Mouse (Mus musculus): Measurements from ENCODE around the gene Rilpl1. TPM values are rescaled to one million over a fixed set of nuclear protein-coding genes. Genes with fewer than 3 reads are reported as not detected.
"Not testable (repeated sequence)": the region's sequence is repeated elsewhere in the genome, so short reads cannot be mapped to it uniquely, and the experiment has no call there.

Gene Rilpl1
- 10 to 100 TPM; 60.9 to 75.3 TPM for total RNA-seq (2021)
- long read RNA-seq, experiment 1, transcript Rilpl1-201 (7 exons, 2,249 nt), result major isoform, 26 of 97 reads
- long read RNA-seq, experiment 1, partial matches to known transcripts, result 4 of 97 reads
- long read RNA-seq, experiment 1, other reads (novel, unspliced or antisense), result 67 of 97 reads
- long read RNA-seq, experiment 2, transcript Rilpl1-201 (7 exons, 2,249 nt), result major isoform, 25 of 127 reads
- long read RNA-seq, experiment 2, partial matches to known transcripts, result 2 of 127 reads
- long read RNA-seq, experiment 2, other reads (novel, unspliced or antisense), result 100 of 127 reads

- DNase-seq (ENCODE audit: low spot score in 2 of 2), result peak; percentile 76 to 86
Observed at GRCm38 (mm10) chr5:124530655-124531582, at the start of gene Rilpl1. TSS of gene Rilpl1 (minus strand) at chr5:124531391.

- DNase-seq (ENCODE audit: low spot score in 2 of 2), result peak; percentile 90 to 95
Observed at GRCm38 (mm10) chr5:124578633-124579317, 47.6 kb upstream of the Rilpl1 start, which contains the start of the genes Eif2b1 and Gtf2h3. TSS of gene Eif2b1 (minus strand) at chr5:124579131. TSS of gene Gtf2h3 (plus strand) at chr5:124579140.

GRCm38 (mm10) chr5:124575467-124575866, 44.3 kb upstream of the Rilpl1 start:
- DNase-seq (ENCODE audit: low spot score in 2 of 2), result no peak

GRCm38 (mm10) chr5:124571068-124571467, 39.9 kb upstream of the Rilpl1 start:
- DNase-seq (ENCODE audit: low spot score in 2 of 2), result no peak

GRCm38 (mm10) chr5:124555145-124555544, 24.0 kb upstream of the Rilpl1 start:
- DNase-seq (ENCODE audit: low spot score in 2 of 2), result no peak

GRCm38 (mm10) chr5:124553607-124554006, 22.4 kb upstream of the Rilpl1 start:
- DNase-seq (ENCODE audit: low spot score in 2 of 2), result no peak

- peak; percentile 86 to 89 for DNase-seq (ENCODE audit: low spot score in 2 of 2)
Observed at GRCm38 (mm10) chr5:124552558-124553307, 21.5 kb upstream of the Rilpl1 start, which contains the start of gene Ddx55. TSS of gene Ddx55 (plus strand) at chr5:124552864.

- DNase-seq (ENCODE audit: low spot score in 2 of 2), result no peak
Observed at GRCm38 (mm10) chr5:124552094-124552472, 20.9 kb upstream of the Rilpl1 start.

- DNase-seq (ENCODE audit: low spot score in 2 of 2), result not testable (repeated sequence)
Observed at GRCm38 (mm10) chr5:124551349-124552093, 20.3 kb upstream of the Rilpl1 start.

- not testable (repeated sequence) for DNase-seq (ENCODE audit: low spot score in 2 of 2)
Observed at GRCm38 (mm10) chr5:124550737-124551136, 19.5 kb upstream of the Rilpl1 start.

GRCm38 (mm10) chr5:124541602-124541973, 10.4 kb upstream of the Rilpl1 start:
- DNase-seq (ENCODE audit: low spot score in 2 of 2), result no peak

- DNase-seq (ENCODE audit: low spot score in 2 of 2), result peak; percentile 61 to 86
Observed at GRCm38 (mm10) chr5:124540905-124541601, 9.9 kb upstream of the Rilpl1 start.

GRCm38 (mm10) chr5:124540383-124540786, 9.2 kb upstream of the Rilpl1 start, which contains the start of gene Tmed2:
TSS of gene Tmed2 (plus strand) at chr5:124540695.
- peak; percentile 89 to 94 for DNase-seq (ENCODE audit: low spot score in 2 of 2)

GRCm38 (mm10) chr5:124539905-124540304, 8.7 kb upstream of the Rilpl1 start:
- no peak for DNase-seq (ENCODE audit: low spot score in 2 of 2)

GRCm38 (mm10) chr5:124538813-124539792, 7.9 kb upstream of the Rilpl1 start:
- no peak for DNase-seq (ENCODE audit: low spot score in 2 of 2)

GRCm38 (mm10) chr5:124536776-124537175, 5.6 kb upstream of the Rilpl1 start:
- peak in 1 of 2 experiments; percentile 37 for DNase-seq (ENCODE audit: low spot score in 2 of 2)

- DNase-seq (ENCODE audit: low spot score in 2 of 2), result no peak
Observed at GRCm38 (mm10) chr5:124535016-124535415, 3.8 kb upstream of the Rilpl1 start.

GRCm38 (mm10) chr5:124532451-124532850, 1.3 kb upstream of the Rilpl1 start:
- no peak for DNase-seq (ENCODE audit: low spot score in 2 of 2)
